17 mouse cellular contexts compared by ENCODE assay signal in genomic region chr11:69149728-69150127, GRCm38 (mm10). TPM values are rescaled to one million over a fixed set of nuclear protein-coding genes. Genes with fewer than 3 reads are reported as not detected.
DNase-seq lines count a peak whose midpoint lies in the region; ATAC-seq lines count a peak whose summit lies in the region.
"Had no signal": no experiment of that assay in that cellular context is flagged by ENCODE, and none has a peak within 500 bp of the region (broad histone marks: within the 10 kb centered on the region; RNA-seq: fewer than 3 reads in every experiment).

No protein-coding gene starts in this region.

- H3K36me3 ChIP-seq in heart, embryonic 14.5 days (ENCODE audit: control insufficient read depth, insufficient read depth, low read length), result no peaks in the 10 kb centered on the region
- H3K36me3 ChIP-seq: embryonic facial prominence, embryonic 12.5 days; heart, embryonic 15.5 days; hindbrain, embryonic 15.5 days; midbrain, embryonic 10.5 days had no signal

- H3K4me1 ChIP-seq in heart, embryonic 14.5 days (ENCODE audit: control insufficient read depth in 2 of 2, insufficient read depth in 2 of 2, low read length in 2 of 2), result peaks cover 5 to 6% of the 10 kb centered on the region in 2 experiments; a peak in 3 of 4 replicates

- 0 out of 2 replicates have a peak overlapping the region, but pooled peaks have one; percentile 3 for H3K9ac ChIP-seq in heart, embryonic 14.5 days (ENCODE audit: low read length)
- H3K9ac ChIP-seq: embryonic facial prominence, embryonic 12.5 days; heart, embryonic 15.5 days; hindbrain, embryonic 15.5 days had no signal

- DNase-seq in cerebellum, postnatal 14 days, result peak; percentile 60 to 75
- DNase-seq in cerebellum, adult 11 months, result no peak
- DNase-seq in heart, adult 9 months (ENCODE audit: low spot score in 2 of 2), result no peak
- peak; percentile 81 for DNase-seq in left cerebral cortex, postnatal 4 days
- DNase-seq in left cerebral cortex, adult 18-20 months (ENCODE audit: low spot score in 2 of 2), result no peak
- peak; percentile 36 for DNase-seq in brain, adult 2 months (ENCODE audit: low read depth, low spot score)
- DNase-seq in thymus, postnatal 0 days (ENCODE audit: low spot score), result no peak

- no peak overlapping the region for H3K4me2 ChIP-seq in heart, embryonic 14.5 days (ENCODE audit: low read length)
- H3K4me2 ChIP-seq: heart, embryonic 15.5 days had no signal

- no peak overlapping the region for H3K4me3 ChIP-seq in heart, embryonic 14.5 days (ENCODE audit: control insufficient read depth in 1 of 2, insufficient read depth in 1 of 2, low read depth in 1 of 2, low read length in 2 of 2)
- H3K4me3 ChIP-seq: heart, embryonic 15.5 days had no signal

- no peaks in the 10 kb centered on the region for H3K9me3 ChIP-seq in heart, embryonic 14.5 days (ENCODE audit: control insufficient read depth, low read length)
- H3K9me3 ChIP-seq: embryonic facial prominence, embryonic 12.5 days; heart, embryonic 15.5 days; hindbrain, embryonic 15.5 days; midbrain, embryonic 10.5 days had no signal

- 43% methylated on average over 6 of the region's 6 CpGs for WGBS in heart, embryonic 14.5 days

- no peak overlapping the region for H3K27ac ChIP-seq in heart, embryonic 14.5 days (replicated peaks in 1 of 2; ENCODE audit: control insufficient read depth in 1 of 2, insufficient read depth in 1 of 2, low read depth in 2 of 2, low read length in 2 of 2)
- H3K27ac ChIP-seq: embryonic facial prominence, embryonic 12.5 days; heart, embryonic 15.5 days; hindbrain, embryonic 15.5 days; midbrain, embryonic 10.5 days had no signal

- intact Hi-C loops in left cerebral cortex, postnatal 4 days (cut with DNase I), result no loop called here

- ATAC-seq in heart, embryonic 14.5 days (ENCODE audit: insufficient number of reproducible peaks, insufficient read depth, low FRiP score, low read depth), result no peak
- ATAC-seq: intestine, postnatal 0 days had no signal

- H3K27me3 ChIP-seq in heart, embryonic 14.5 days (ENCODE audit: control insufficient read depth, insufficient read depth, low read length), result peaks cover 23% of the 10 kb centered on the region; the same call in 1 of the 2 replicates
- H3K27me3 ChIP-seq: embryonic facial prominence, embryonic 12.5 days; hindbrain, embryonic 15.5 days had no signal

RNA-seq across cellular contexts. Expression of gene Alox12b, which starts 7.1 kb away (rescaled TPM):
- polyA plus RNA-seq in heart, embryonic 14.5 days (2014; fragmentation: Nextera tagmentation; extraction: Ambion mirVana), result not detected in 2 replicates
- total RNA-seq in left cerebral cortex, postnatal 4 days (2021), result under 1 TPM; 0.16 to 0.18 TPM
- total RNA-seq in left cerebral cortex, adult 18-20 months (2021), result 10 to 100 TPM in 1 of 2 experiments, 1 to 10 TPM in 1; 9.8 to 13.7 TPM
- polyA plus RNA-seq in thymus, postnatal 0 days (2015; fragmentation: Nextera tagmentation; extraction: Ambion mirVana), result 0.44 and 0.49 TPM in 2 replicates
- total RNA-seq: adrenal gland, adult 8-10 months; common myeloid progenitor, adult 5-6 weeks; granulocyte monocyte progenitor cell, adult 5-6 weeks had no signal
- polyA plus RNA-seq: liver, embryonic 16.5 days; midbrain, embryonic 10.5 days had no signal

RNA-seq across cellular contexts. Expression of gene Aloxe3, which starts 24.0 kb away (rescaled TPM):
- 0.09 and 0.15 TPM in 2 replicates for polyA plus RNA-seq in heart, embryonic 14.5 days (2014; fragmentation: Nextera tagmentation; extraction: Ambion mirVana)
- total RNA-seq in left cerebral cortex, postnatal 4 days (2021), result 10 to 100 TPM; 10.8 to 13.1 TPM
- total RNA-seq in left cerebral cortex, adult 18-20 months (2021), result 1 to 10 TPM; 4.4 to 6.8 TPM
- polyA plus RNA-seq in thymus, postnatal 0 days (2015; fragmentation: Nextera tagmentation; extraction: Ambion mirVana), result 0.62 and 0.73 TPM in 2 replicates
- total RNA-seq: common myeloid progenitor, adult 5-6 weeks; granulocyte monocyte progenitor cell, adult 5-6 weeks had no signal

RNA-seq across cellular contexts. Expression of gene 9130213A22Rik, which starts 27.3 kb away (rescaled TPM):
- polyA plus RNA-seq in heart, embryonic 14.5 days (2014; fragmentation: Nextera tagmentation; extraction: Ambion mirVana), result 0.28 and 1.2 TPM in 2 replicates
- total RNA-seq in left cerebral cortex, postnatal 4 days (2021), result 1 to 10 TPM; 1.2 to 1.7 TPM
- under 1 TPM; 0.53 to 0.98 TPM for total RNA-seq in left cerebral cortex, adult 18-20 months (2021)
- 0.49 and 0.64 TPM in 2 replicates for polyA plus RNA-seq in thymus, postnatal 0 days (2015; fragmentation: Nextera tagmentation; extraction: Ambion mirVana)
- total RNA-seq: common myeloid progenitor, adult 5-6 weeks; granulocyte monocyte progenitor cell, adult 5-6 weeks had no signal
- polyA plus RNA-seq: liver, embryonic 16.5 days had no signal

RNA-seq across cellular contexts. Expression of gene Hes7, which starts 29.5 kb away (rescaled TPM):
- polyA plus RNA-seq in heart, embryonic 14.5 days (2014; fragmentation: Nextera tagmentation; extraction: Ambion mirVana), result 0.43 and 0.47 TPM in 2 replicates
- total RNA-seq in left cerebral cortex, postnatal 4 days (2021), result 1 to 10 TPM; 2.3 to 2.6 TPM
- under 1 TPM; 0.42 to 0.79 TPM for total RNA-seq in left cerebral cortex, adult 18-20 months (2021)
- polyA plus RNA-seq in thymus, postnatal 0 days (2015; fragmentation: Nextera tagmentation; extraction: Ambion mirVana), result 0.39 and 0.71 TPM in 2 replicates
- total RNA-seq: common myeloid progenitor, adult 5-6 weeks; granulocyte monocyte progenitor cell, adult 5-6 weeks had no signal

RNA-seq across cellular contexts. Expression of gene Alox8, which starts 47.9 kb away (rescaled TPM):
- 1.3 and 2.7 TPM in 2 replicates for polyA plus RNA-seq in heart, embryonic 14.5 days (2014; fragmentation: Nextera tagmentation; extraction: Ambion mirVana)
- total RNA-seq in left cerebral cortex, postnatal 4 days (2021), result 1 to 10 TPM; 1.2 to 2.5 TPM
- 10 to 100 TPM; 10.2 to 11.7 TPM for total RNA-seq in left cerebral cortex, adult 18-20 months (2021)
- 0.14 and 0.17 TPM in 2 replicates for polyA plus RNA-seq in thymus, postnatal 0 days (2015; fragmentation: Nextera tagmentation; extraction: Ambion mirVana)
- total RNA-seq: adrenal gland, adult 8-10 months; common myeloid progenitor, adult 5-6 weeks; granulocyte monocyte progenitor cell, adult 5-6 weeks had no signal
- polyA plus RNA-seq: intestine, postnatal 0 days had no signal

Comparison
In these comparisons a context has a peak if more than half of its experiments do, and no peak if none do; other contexts are left out.
1. DNase-seq: peak in cerebellum, postnatal 14 days (2 of 2), left cerebral cortex, postnatal 4 days (single experiment) and brain, adult 2 months (single experiment); none in cerebellum, adult 11 months (single experiment), heart, adult 9 months (0 of 2), left cerebral cortex, adult 18-20 months (0 of 2) and thymus, postnatal 0 days (single experiment).
2. RNA of gene Alox12b, which starts 7.1 kb away (total RNA-seq): 9.8 to 13.7 TPM in left cerebral cortex, adult 18-20 months; 0.16 to 0.18 TPM in left cerebral cortex, postnatal 4 days; every median in the first group is over 4 times any median in the second.